Mouse (Mus musculus) bone marrow, adult 2 months (tissue): ENCODE results near the gene Rhou.

Source experiments
- CTCF ChIP-seq: fragments of 200-500 bp; IDR thresholded peaks from 2 replicates; pipeline ENCODE4 v1.5.1; 2011; ENCODE audit warnings: low read length, control low read depth; ENCODE audit not compliant: control insufficient read depth, insufficient read depth
- POLR2A ChIP-seq: fragments of 200-500 bp; IDR thresholded peaks from 2 replicates; pipeline ENCODE4 v1.6.1; 2011; ENCODE audit warnings: low read depth, mild to moderate bottlenecking, control low read depth, low read length, borderline replicate concordance; ENCODE audit not compliant: control insufficient read depth

- no peak for TF ChIP-seq CTCF
- no peak for TF ChIP-seq POLR2A
Observed at GRCm38 (mm10) chr8:123708729-123709128, 55.0 kb downstream of the Rhou start.
